Comparison of ENCODE assay signal across 8 mouse cellular contexts in genomic region chr7:141172116-141173006, GRCm38 (mm10). TPM values are rescaled to one million over a fixed set of nuclear protein-coding genes. Genes with fewer than 3 reads are reported as not detected.
DNase-seq lines count a peak whose midpoint lies in the region; ATAC-seq and TF ChIP-seq lines count a peak whose summit lies in the region.

Rnh1 (minus strand) TSS chr7:141172857.

- H3K27ac ChIP-seq in forebrain, embryonic 13.5 days: peak within 1 kb of the TSS; percentile 91
- peak within 1 kb of the TSS; percentile 94 for H3K27ac ChIP-seq in liver, postnatal 0 days (ENCODE audit: low read depth)
- peak within 1 kb of the TSS; percentile 98 for H3K27ac ChIP-seq in neural tube, embryonic 14.5 days (ENCODE audit: low read depth, low read length)

- no peaks in the 10 kb centered on the region for H3K36me3 ChIP-seq in E14TG2a.4 (ENCODE audit: insufficient read depth, low read length)
- no peaks in the 10 kb centered on the region for H3K36me3 ChIP-seq in forebrain, embryonic 13.5 days (ENCODE audit: poor library complexity, severe bottlenecking)
- H3K36me3 ChIP-seq in liver, postnatal 0 days (replicated peaks; ENCODE audit: insufficient read depth, low read length): no peaks in the 10 kb centered on the region
- H3K36me3 ChIP-seq in neural tube, embryonic 14.5 days (ENCODE audit: control insufficient read depth, insufficient read depth, low read length): no peaks in the 10 kb centered on the region

- peak; percentile 80 for DNase-seq in c-Kit-positive CD71-positive TER-119-positive erythroid progenitor cells, embryonic 14.5 days (ENCODE audit: low spot score)
- peak; percentile 94 for DNase-seq in heart, postnatal 10 days
- DNase-seq in large intestine, adult 2 months (ENCODE audit: low read depth, low spot score): peak; percentile 72
- DNase-seq in liver, postnatal 0 days: peak; percentile 93
- DNase-seq in testis, postnatal 10 days (ENCODE audit: low spot score): peak; percentile 95

- 0 out of 2 replicates have a peak, but pooled peaks have one; percentile 40 for TF ChIP-seq EP300 in liver, postnatal 0 days (IDR thresholded peaks at IDR 0.05; ENCODE audit: low read depth)

- H3K27me3 ChIP-seq in E14TG2a.4 (ENCODE audit: insufficient read depth, low read length): no peaks in the 10 kb centered on the region
- H3K27me3 ChIP-seq in forebrain, embryonic 13.5 days: 0 out of 2 replicates have a peak, but pooled peaks cover 4% of the 10 kb centered on the region
- H3K27me3 ChIP-seq in liver, postnatal 0 days (ENCODE audit: insufficient read depth, low read length): no peaks in the 10 kb centered on the region
- H3K27me3 ChIP-seq in neural tube, embryonic 14.5 days (ENCODE audit: control insufficient read depth, insufficient read depth, low read length): no peaks in the 10 kb centered on the region

- peak within 1 kb of the TSS; percentile 75 for H3K9ac ChIP-seq in forebrain, embryonic 13.5 days
- H3K9ac ChIP-seq in liver, postnatal 0 days (replicated peaks): peak within 1 kb of the TSS; percentile 75
- peak within 1 kb of the TSS; percentile 71 for H3K9ac ChIP-seq in neural tube, embryonic 14.5 days (replicated peaks; ENCODE audit: low read depth, low read length)

- H3K4me1 ChIP-seq in E14TG2a.4 (replicated peaks; ENCODE audit: low read depth, low read length): peaks cover 54% of the 10 kb centered on the region
- peaks cover 33% of the 10 kb centered on the region for H3K4me1 ChIP-seq in forebrain, embryonic 13.5 days
- peaks cover 49% of the 10 kb centered on the region for H3K4me1 ChIP-seq in liver, postnatal 0 days (ENCODE audit: insufficient read depth)
- 0 out of 2 replicates have a peak, but pooled peaks cover 5% of the 10 kb centered on the region for H3K4me1 ChIP-seq in neural tube, embryonic 14.5 days (ENCODE audit: control insufficient read depth, insufficient read depth, low read length)

- H3K9me3 ChIP-seq in E14TG2a.4 (ENCODE audit: low read length): no peaks in the 10 kb centered on the region
- H3K9me3 ChIP-seq in forebrain, embryonic 13.5 days (replicated peaks): no peaks in the 10 kb centered on the region
- H3K9me3 ChIP-seq in liver, postnatal 0 days (ENCODE audit: low read length): no peaks in the 10 kb centered on the region
- no peaks in the 10 kb centered on the region for H3K9me3 ChIP-seq in neural tube, embryonic 14.5 days (ENCODE audit: control insufficient read depth, low read length)

- ATAC-seq in forebrain, embryonic 13.5 days: peak; percentile 99
- peak; percentile 91 for ATAC-seq in liver, postnatal 0 days
- peak; percentile 98 for ATAC-seq in neural tube, embryonic 14.5 days (ENCODE audit: low read depth)

- no peak for TF ChIP-seq CTCF in E14TG2a.4 (conservative IDR thresholded peaks at IDR 0.05; ENCODE audit: low read length)
- no peak for TF ChIP-seq CTCF in liver, postnatal 0 days (IDR thresholded peaks at IDR 0.05; ENCODE audit: low read depth)

- 4% methylated on average over 55 of the region's 55 CpGs for WGBS in forebrain, embryonic 13.5 days
- under 1% methylated on average over 55 of the region's 55 CpGs for WGBS in large intestine, adult 2 months
- 1% methylated on average over 55 of the region's 55 CpGs for WGBS in liver, postnatal 0 days (ENCODE audit: insufficient replicate concordance)
- WGBS in neural tube, embryonic 14.5 days: 3% methylated on average over 55 of the region's 55 CpGs

- intact Hi-C loops in heart, postnatal 10 days (cut with DNase I): loop anchor here (2.0 to 5.0 kb wide), 2 partner anchors 42 to 315 kb away; partner anchors contain the start of genes Bet1l, Gm45785 and Ric8a

- peak within 1 kb of the TSS; percentile 81 for H3K4me3 ChIP-seq in E14TG2a.4 (replicated peaks; ENCODE audit: low read length)
- peak within 1 kb of the TSS; percentile 55 for H3K4me3 ChIP-seq in forebrain, embryonic 13.5 days
- H3K4me3 ChIP-seq in liver, postnatal 0 days (ENCODE audit: low read depth, low read length): peak within 1 kb of the TSS; percentile 68
- peak within 1 kb of the TSS; percentile 52 for H3K4me3 ChIP-seq in neural tube, embryonic 14.5 days (ENCODE audit: low read depth, low read length)

- H3K4me2 ChIP-seq in forebrain, embryonic 13.5 days: peak within 1 kb of the TSS; percentile 65
- H3K4me2 ChIP-seq in liver, postnatal 0 days (ENCODE audit: low read depth, low read length): peak within 1 kb of the TSS; percentile 94
- peak within 1 kb of the TSS; percentile 87 for H3K4me2 ChIP-seq in neural tube, embryonic 14.5 days (ENCODE audit: low read depth, low read length)

RNA-seq across cellular contexts. Expression of gene Rnh1, which starts in this region (rescaled TPM):
- polyA plus RNA-seq in forebrain, embryonic 13.5 days (2015; fragmentation: Nextera tagmentation; extraction: Ambion mirVana): 40.7 and 45.2 TPM in 2 replicates
- 10 to 100 TPM; 72.9 to 75.3 TPM for total RNA-seq in heart, postnatal 10 days (2021)
- polyA plus RNA-seq in large intestine, adult 2 months (2012; rRNA removed): 146 and 149 TPM in 2 replicates
- 55.2 and 55.7 TPM in 2 replicates for polyA plus RNA-seq in liver, postnatal 0 days (2015; fragmentation: Nextera tagmentation; extraction: Ambion mirVana)
- polyA plus RNA-seq in neural tube, embryonic 14.5 days (2014; fragmentation: Nextera tagmentation; extraction: Ambion mirVana): 45.3 and 54.3 TPM in 2 replicates

Comparison
In these comparisons a context has a peak if more than half of its experiments do, and no peak if none do; other contexts are left out.
1. Peak in every context shown above with its lines: DNase-seq, ATAC-seq, H3K4me3 ChIP-seq and H3K27ac ChIP-seq.